Mouse (Mus musculus): ENCODE measurements at regions not wholly inside any gene's neighbourhood (a gene's known extent, or its start where the extent isn't known, plus 50 kb on each side); places are given as distances from the start of the nearest gene placed in this dataset.

- TF ChIP-seq CTCF (IDR thresholded peaks at IDR 0.05) (no peak), EP300 (IDR thresholded peaks at IDR 0.05) (no peak)
Observed at GRCm38 (mm10) chr13:71254016-71254415, 412.4 kb upstream of the Adamts16 start.
